Mouse (Mus musculus): ENCODE results near the gene Acss3.

Gene Acss3

DNA sequence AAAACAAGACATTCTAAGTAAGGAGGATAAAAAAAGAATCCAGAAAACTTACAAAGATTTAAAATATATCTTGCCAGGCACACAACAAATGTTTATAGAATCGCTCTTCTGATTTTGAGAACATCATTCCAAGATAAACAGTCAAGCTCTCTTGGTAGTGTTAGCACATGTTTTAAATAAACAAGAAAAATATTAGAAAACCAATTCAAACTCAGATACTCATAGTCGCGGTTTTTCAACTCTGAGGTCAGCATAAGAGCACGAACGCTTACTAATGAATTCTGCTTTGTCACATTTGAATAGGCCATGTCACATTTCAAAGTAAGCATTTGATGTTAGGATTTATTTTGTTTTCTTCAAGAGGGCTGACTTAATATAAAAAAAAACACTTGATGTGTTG is 102.3 kb downstream of the Acss3 start:
- in situ Hi-C loops (cut with MboI; ENCODE audit: low sequenced_read_pairs), result no loop called here

DNA sequence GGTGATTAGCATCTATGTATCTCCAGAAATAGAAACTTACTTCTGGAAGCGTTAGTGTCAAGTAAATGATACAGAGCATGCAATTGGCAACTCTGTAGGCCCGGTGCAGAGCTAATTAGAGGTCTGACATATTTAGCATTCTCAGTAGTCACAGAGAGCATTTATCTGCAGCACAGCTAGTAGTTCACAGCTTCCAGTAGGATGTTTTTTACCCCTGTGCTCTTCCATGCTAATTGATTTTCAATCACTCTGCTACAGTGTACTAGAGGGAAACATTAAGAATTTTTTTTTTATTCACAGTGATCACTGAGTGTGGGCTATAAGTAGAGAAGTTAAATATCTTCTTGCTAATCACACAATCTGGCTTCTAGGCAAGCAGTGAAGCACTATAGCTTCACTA is 112.3 kb downstream of the Acss3 start:
- in situ Hi-C loops (cut with MboI; ENCODE audit: low sequenced_read_pairs), result no loop called here

DNA sequence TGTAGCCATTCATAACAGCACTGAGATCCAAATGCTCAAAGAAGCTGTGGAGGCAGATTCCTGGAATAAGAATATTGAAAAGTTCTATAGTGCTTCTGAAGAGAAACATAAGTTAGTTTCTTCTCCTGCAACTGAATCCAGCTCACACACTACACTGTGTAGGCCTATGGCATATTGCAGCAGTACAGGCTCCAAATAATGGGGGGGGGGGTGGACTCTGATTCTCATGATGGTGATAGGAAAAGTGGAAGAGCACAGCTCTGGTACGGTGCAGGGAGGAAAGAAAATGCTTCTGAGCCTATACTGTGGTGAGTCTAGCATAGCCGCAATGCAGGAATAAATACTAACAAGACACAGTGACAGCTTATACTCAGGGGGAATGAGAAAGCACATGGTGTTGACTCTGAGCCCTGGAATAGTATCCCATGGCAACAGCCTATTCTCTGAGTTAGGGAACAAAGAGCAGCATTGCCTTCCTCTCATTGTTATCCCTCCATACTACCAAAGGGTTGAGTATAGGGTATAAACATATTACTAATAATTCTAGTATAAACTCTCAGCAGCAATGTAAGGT is 125.3 kb downstream of the Acss3 start:
- in situ Hi-C loops (cut with MboI; ENCODE audit: low sequenced_read_pairs), result no loop called here

DNA sequence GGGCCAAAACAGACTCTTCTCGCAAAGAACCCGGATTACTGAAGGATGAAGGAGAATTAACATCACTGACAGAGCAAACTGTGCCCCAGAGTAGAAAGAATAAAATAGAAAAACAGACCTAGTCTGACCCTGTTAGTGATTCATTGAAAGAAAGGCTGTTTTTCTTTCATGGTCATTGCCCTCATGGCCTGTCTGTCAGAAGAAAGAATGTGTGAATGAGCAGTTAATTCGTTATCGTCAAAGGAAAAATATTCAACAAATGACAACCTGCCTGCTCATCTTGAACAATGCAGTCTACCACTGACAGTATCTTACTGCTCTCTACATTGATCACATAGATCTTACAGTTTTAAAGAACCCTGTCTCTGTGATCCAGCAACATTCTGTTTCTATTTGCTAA is 134.0 kb downstream of the Acss3 start:
- in situ Hi-C loops (cut with MboI; ENCODE audit: low sequenced_read_pairs), result no loop called here

DNA sequence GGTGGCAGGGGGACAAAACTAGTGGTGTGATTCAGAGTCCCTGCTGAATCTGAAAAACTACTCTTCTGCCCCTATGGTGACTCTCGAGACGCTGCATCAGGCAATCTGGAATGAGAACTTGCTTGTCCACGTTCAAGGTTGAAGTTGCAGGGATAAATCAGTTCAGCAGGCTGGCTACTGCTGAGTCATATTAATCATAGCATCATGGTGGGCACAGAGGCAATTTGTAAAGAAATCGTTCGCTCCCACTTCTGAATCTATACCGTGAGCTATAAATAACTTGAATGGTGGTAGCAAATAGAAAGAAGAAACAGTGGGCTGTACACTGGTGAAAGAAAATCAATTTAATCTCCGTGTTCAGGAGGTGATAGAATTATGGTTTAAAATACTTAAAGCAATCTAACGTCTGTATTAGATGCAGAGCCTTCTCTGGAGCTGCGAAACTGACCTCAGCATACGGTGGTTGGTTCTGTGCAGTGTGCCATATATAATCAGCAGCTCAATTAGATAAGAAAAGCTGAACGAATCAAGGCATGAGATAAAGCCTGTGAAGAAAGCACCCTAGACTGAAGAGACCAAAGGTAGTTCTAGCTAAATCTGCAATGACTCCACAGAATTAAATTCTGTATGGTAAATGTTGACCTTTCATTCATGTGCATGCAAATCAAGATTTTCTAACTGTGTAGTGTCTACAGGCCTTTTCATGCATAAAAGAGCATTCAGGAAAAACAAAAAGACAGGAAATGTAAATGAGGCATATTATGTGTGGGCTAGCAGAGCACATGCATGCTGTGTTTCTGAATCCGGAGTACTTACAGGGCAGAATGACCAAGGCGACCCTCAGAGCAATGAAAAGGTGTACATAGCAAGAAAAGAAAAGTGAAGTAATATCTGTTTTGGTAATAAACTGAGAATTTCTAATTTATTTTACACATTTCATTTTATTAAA is 148.0 kb downstream of the Acss3 start:
- in situ Hi-C loops (cut with MboI; ENCODE audit: low sequenced_read_pairs), result no loop called here

DNA sequence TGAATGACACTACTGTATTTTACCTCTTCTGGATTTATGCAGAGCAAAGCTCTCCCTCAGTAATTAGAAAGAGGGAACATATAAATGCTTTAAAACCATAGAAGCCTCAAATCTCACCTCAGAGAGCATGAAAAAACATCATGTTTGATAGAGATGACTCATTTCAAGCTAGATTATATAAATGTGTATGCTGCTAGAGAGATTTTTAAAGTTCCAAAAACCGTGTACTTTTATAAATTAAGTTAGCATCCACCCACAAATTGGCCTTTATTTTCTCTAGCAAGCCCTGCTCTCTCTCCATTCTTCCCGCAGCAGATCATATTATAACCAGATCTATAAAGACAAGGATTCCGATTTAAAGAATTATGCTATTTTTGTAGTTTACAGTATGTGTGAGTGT is 164.4 kb downstream of the Acss3 start:
- in situ Hi-C loops (cut with MboI; ENCODE audit: low sequenced_read_pairs), result no loop called here

DNA sequence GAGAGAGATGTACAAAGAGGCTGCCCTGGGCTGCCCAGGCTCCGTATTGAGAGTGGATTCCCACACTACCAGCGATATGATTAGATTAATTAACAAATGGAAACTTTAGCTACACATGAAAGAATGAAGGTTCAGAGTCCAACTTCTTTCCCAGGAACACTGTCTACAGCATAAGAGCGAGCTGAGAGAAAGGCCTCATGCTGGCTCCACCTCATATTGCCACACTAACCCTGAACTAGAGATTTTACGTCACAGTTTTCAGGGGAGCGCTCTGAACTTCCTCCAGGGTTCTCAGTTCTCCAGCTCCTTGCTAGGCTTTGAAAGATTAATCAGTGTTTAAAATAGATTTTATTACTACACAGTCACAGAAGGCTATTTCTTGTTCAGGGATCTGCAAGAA is 182.1 kb downstream of the Acss3 start:
- in situ Hi-C loops (cut with MboI; ENCODE audit: low sequenced_read_pairs), result no loop called here

DNA sequence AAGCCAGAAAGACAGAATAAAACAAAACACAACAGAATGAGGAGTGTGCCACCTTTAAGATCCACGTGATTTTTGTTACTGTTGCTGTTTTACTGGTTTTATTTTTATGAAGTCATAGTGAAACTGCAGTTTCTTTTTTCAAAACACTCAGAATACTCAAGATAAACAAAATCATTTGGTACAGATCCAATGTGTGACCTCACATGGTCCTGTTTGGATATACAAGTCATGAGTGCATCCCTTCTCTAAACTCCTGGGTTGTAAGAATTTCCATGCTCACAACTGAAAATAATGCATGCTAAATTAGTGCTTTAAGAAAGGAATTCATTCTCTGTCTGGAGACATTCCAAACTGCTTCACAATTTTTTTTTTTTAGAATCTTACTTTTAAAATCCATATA is 184.0 kb downstream of the Acss3 start:
- in situ Hi-C loops (cut with MboI; ENCODE audit: low sequenced_read_pairs), result no loop called here

DNA sequence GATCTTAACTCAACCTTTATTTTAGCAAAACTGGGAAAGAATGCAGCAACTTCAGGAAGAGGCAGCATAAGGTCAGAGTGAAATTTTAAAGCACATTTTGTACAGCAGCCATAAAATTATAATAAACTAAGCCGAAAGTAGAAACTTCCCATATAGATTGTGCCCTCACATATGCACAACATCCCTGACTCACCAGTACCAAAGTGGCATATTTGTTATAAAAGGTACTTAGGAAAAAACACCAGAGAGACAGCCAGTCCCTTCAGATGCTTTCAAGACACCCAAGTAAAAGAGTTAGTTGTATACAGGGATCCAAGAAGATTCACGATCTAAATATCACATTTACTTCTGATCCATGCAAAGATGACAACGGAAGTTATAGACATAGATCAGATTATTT is 184.6 kb downstream of the Acss3 start:
- in situ Hi-C loops (cut with MboI; ENCODE audit: low sequenced_read_pairs), result no loop called here

DNA sequence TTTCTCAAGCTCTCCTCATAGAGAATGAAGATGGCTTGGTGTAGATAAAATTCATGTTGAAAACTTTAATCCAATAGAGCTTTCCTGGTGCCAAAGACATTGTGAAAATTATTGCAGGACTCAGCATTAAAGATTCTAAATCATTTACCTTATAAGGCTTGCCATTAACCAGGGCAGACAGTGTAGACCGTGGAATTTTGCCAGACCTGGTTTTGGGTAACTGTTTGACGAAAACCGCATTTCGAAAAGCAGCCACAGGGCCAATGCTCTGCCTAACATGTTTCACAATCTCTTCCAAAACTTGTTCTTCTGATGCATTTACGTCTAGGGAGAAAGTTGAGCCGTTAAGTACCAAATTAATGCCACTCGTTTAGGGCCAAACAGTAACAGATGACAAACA is 186.5 kb downstream of the Acss3 start:
- in situ Hi-C loops (cut with MboI; ENCODE audit: low sequenced_read_pairs), result no loop called here

DNA sequence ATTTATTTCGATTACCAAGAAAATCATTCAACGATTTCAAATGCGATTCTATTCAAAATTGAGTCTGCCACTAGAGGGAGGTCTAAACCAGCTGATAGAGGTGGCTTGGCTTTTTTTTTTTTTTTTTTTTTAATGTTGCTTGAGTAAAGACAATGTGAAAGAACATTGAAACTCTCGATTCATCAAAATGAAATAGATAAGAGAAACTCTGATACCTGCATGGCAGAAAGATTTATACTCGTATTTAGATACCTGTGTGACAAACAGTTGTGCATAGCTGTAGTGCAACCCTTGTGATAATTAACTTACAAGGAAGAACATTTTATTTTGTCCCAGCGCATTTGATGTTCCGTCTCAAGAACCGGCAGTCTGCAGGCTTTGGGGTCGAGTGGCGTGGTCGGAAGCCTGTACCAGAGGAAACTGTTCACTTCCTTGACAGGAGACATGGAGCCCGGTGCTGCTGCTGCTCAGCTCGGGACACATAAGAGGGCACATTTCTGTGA is 190.8 kb downstream of the Acss3 start:
- in situ Hi-C loops (cut with MboI; ENCODE audit: low sequenced_read_pairs), result no loop called here

DNA sequence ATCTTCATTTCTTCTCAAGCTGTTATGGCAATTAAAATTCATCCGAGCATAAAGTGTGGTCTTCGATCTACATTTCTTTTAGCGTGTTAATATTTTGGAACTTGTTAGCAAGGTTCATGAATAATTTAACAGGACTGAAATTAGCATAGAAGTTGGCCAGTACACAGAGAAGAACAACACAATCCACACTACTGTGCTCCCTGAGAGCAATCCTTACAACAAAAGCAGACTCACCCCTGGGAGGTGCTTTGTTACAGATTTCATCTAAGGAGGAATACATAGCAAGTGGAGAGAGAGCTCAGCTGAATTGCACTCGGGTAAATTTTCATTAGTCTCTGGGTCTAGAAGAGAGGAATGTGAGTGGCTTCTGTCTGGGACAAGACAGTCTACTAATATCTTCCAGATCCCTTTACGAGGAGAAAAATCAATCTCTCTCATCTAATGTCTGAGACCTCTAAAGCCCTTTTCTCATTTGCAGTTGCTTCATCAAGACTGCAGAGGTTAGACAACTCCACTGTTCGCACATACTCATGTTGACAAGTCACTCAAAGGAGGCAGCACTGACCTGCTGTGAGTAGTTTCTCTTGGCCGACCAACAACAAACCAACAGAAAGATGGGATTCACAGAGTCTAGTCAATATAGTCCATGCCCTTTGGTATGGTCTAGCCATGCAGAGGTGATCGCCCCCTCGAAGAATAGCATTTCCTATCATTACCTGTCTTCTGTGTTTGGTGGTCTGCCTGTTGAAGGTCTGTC is 194.7 kb downstream of the Acss3 start:
- in situ Hi-C loops (cut with MboI; ENCODE audit: low sequenced_read_pairs), result no loop called here

DNA sequence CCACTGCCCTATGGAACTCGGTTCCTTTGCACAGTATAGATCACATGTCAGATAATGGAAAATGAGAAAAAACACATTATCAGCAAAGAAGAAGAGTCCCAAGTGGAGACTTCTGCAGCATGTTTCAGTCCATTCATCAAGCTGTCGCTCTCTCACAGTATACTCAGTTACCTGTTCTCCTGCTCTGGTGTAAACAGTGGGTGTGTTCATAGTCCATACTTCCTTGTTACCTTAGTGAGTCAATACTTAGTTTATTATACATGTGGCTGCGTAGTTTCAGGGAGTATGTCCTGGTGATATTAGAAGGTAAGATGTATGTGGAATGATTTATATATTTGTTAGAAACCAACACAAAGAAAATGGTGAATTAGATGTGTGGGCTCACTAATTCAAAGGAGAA is 198.7 kb downstream of the Acss3 start:
- in situ Hi-C loops (cut with MboI; ENCODE audit: low sequenced_read_pairs), result no loop called here

DNA sequence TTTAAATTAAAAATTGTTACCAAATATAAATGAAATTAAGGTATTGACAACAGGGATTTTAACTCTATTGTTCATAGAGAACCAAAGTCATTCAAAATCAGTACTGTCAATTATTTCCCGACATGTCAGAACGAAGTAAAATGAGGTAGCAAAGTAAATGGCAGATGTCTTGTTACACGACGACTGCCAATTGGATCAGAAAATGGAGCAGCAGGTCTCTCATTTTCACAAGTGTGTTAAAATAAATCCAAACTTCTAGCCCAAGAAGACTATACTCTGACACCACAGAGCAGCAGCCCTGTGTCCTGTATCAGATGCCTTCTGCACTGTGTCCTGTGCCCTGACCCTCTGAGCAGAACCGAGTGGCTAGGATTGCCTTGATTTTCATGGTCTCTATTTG is 199.1 kb downstream of the Acss3 start:
- in situ Hi-C loops (cut with MboI; ENCODE audit: low sequenced_read_pairs), result no loop called here

DNA sequence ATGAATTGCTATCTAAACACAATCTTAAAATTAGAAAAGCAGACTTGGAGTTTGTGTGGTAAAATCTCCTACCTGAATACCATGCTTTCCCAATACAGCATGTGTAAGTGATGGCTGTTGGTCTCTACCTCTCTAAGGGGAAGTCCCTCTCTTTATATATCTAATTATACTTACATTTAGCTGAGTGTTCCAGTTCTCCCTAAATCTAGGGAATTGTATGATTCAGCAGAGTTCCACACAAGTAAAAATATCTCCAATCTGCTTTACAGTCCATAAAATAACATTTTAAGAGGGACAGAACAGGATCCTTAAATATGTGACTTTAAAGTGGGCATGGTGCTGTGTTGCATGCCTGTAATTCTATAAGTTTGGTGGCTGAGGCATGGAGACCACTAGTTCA is 208.6 kb downstream of the Acss3 start:
- in situ Hi-C loops (cut with MboI; ENCODE audit: low sequenced_read_pairs), result no loop called here

DNA sequence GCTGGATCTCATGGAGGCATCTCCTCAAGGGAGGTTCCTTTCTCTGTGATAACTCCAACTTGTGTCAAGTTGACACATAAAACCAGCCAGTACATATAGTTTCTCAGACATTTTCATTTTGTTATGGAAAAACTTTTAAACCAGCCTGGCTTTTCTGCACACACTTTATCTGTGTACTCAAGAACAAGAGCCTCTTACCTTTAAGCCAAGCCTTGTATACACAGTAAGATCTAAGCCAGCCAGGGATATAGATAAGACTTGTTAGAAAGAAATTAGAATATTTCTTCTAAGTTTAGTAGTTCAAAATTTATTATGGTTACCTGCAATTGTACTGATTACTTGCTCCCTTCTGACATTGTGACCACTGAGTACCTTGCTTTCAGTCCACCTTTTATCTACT is 209.2 kb downstream of the Acss3 start:
- in situ Hi-C loops (cut with MboI; ENCODE audit: low sequenced_read_pairs), result no loop called here

DNA sequence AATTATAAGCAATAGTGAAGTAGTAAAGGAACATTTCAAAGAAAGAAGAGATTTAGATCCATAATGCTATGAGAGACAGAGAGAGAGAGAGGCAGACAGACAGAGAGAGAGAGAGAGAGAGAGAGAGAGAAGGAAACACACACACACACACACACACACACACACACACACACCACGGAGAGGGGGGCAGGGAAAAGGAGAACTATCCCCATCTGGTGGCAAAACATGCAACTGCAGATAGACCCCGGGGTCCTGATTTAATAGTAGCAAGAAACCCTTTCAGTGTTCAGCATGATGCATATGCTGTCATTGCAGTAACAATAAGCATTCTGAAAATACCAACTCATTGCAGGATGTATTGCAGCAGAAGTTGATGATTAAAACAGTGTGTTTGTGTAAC is 210.4 kb downstream of the Acss3 start:
- in situ Hi-C loops (cut with MboI; ENCODE audit: low sequenced_read_pairs), result no loop called here

DNA sequence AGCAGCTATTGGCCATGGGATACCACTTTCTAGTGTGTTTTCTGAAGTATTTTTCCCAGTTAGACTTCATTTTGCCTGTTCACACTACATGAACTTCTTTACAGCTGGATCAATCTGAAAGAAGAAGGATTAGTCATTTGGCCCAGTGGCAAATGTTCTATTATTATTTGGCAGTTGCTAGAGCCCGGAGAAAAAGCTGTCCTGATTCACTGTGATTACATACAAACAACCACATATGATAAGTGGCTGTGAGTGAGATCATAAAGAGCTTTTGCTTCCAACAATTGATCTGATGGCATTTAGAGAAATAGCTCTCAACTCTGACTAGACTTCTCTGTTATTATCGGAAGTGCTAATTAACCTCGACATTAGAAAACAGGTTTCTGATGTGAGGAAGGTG is 213.4 kb downstream of the Acss3 start:
- in situ Hi-C loops (cut with MboI; ENCODE audit: low sequenced_read_pairs), result no loop called here

DNA sequence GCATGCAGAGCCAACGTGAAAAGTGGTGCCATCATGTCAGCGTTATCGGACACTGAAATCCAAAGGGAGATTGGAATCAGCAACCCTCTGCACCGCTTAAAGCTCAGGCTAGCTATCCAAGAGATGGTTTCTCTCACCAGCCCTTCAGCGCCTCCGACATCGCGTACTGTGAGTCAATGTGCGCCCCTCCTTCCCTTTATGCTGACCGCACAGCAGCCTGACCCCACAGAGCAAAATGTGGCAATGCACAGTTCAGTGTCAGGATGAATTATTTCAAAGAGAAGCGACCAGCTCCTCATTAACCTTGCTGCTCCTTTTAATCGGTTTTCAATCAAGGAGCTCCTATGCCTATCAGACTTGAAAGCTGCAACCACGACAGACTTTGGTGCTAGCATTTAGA is 227.1 kb downstream of the Acss3 start:
- in situ Hi-C loops (cut with MboI; ENCODE audit: low sequenced_read_pairs), result no loop called here
